Mouse (Mus musculus): ENCODE measurements around the gene Kif15. TPM values are rescaled to one million over a fixed set of nuclear protein-coding genes. Genes with fewer than 3 reads are reported as not detected.
A peak's percentile ranks its signal among the peaks of the same experiment; 100 is the strongest.

The Kif15 gene
- 10 to 100 TPM in 1 of 3 experiments, 1 to 10 TPM in 2; 5.3 to 43.6 (median 6.4) TPM for polyA plus RNA-seq (2017; shearing (Covaris generic))

DNA sequence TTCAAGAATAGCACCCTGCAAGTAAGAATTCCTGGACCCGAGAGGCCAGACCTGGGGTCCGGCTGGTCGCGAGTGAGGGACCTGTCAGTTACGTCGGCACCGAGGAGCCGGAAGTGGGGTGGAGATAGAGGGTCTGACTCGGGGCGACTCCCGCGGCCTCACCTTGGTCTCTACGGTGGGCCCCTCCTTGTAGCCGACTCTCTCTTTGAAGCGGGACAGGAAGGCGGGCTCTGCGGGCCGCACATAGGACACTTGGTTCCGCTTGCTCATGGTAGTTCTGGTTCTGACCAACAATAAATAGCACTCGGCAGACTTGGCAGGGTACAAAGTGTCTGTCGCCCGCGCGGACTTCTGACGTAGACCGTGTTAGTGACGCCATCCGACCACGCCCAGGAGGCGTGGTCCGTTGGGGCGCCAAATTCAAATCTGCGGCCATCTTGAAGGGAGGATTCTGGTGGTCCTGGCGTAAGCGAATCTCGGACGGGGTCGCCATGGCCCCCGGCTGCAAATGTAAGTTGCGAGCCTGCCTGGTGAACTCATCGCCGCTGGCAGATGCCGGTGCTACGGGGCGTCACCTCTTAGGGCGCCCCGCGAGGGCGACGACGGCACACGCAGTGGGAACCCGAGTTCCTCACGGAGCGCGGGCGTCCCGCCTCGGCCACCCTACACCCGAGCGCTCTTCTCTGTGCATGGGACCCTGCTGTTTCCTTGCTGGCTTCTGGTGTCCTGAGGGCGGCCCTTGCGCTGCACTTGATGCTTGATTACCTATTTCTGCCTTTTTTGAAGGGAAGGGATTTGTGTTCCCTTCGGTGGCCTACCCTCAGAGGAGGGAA lies at the start of gene Kif15, which contains the start of gene 1110059G10Rik:
Gene Kif15, plus strand, starts transcription at position 404 of the 833 bp plus-strand sequence.
Gene 1110059G10Rik, minus strand, starts transcription at position 358 of the 833 bp plus-strand sequence.
- ATAC-seq: peak; percentile 93

DNA sequence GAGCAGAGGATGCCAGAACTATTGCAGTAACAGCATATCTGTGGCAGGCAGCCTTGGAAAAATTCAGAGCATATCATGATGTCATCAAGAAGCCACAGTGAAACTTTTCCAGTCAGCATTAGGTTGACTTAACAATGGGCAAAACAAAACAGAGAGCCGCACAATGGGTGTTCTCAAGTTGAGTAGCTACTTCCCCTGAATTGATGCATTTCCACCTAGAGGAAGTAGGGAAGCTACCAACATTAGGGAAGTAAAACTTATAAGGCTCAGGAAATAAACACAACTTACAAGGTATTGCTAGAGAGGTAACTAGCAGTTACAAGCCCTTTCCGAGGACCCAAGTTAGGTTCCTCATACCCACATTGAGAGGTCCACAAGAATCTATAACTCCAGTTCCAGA lies 49.8 kb upstream of the Kif15 start:
- no peak for ATAC-seq

DNA sequence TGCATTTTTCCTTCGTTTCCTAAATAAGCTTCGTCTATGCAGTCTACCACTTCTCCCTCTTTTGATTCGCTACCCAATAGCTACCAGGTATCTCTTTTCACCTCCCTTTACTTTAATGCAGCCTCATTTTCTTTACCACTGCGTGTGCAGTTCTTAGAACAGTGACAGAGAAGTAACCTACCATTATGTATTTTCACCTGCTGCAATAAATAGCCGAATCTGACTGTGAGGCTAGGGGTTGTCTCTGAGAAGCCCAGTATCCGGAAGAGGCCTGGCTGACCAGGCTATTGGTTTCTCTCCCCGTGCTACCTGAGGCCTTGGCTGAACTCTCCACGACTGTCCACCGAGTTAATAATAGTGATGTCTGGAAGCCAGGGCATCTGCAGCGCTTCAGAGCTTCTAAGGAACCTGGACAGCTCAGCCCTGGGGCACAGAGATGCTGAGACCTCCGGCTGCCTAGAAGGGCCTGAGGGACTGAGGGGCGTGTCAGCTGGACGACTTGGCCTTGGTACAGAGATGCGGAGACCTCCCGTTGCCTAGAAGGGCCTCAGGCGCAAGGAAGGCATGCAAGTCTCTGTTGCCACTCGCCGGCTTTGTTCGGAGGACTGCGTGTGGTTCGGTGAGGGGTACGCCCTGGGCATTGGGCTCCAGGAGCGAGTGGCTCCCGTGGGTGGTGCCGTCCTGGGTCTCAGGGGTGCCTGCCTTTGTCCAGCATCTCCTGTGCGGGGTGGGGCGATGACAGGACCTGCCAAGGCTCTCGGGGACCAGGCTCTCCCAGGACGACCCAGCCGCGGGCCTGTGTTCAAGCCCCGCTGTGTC lies 47.9 kb upstream of the Kif15 start:
- no peak for ATAC-seq

DNA sequence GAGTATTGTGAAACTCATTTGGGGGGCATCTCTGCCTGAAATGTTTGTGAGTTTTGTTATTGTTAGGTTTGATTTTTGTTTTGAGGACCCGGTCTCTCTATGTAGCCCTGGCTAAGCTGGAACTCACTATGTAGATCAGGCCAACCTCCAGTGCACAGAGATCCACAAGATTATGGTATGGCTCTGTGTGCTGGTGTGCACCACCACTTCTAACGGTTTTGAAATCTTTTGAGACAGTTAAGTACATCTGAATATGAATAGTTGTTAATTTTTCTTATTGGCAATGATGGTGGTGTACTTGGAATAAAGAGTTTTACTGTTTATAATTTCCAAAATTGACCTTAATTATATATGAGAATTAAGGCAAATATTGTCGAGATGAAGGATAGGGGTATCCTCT lies 28.4 kb upstream of the Kif15 start:
- ATAC-seq: no peak

DNA sequence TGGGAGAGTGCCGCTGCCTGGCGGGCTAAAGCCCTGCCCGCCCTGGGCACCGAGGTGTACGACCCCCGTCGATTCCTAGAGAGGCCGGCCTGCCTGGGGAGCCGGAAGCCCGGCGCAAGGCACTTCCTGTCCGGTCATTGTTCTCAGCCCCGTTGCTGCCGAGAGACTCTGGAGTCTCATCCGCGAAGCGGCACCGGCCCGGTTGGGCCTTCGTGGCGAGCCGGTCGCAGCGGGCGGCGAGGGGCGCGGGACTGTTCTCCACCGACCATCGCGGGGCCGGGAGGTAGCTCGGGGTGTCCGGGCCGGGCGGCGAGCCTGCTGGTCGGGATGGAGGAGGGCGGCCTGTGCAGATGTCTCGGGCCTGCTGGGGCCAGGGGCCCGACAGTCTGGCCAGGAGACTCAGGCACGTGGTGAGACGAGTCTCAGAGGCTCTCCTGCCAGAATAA lies 27.9 kb upstream of the Kif15 start, which contains the start of gene Zfp105:
Gene Zfp105, plus strand, starts transcription at position 137 of the 446 bp plus-strand sequence.
- no peak for ATAC-seq

DNA sequence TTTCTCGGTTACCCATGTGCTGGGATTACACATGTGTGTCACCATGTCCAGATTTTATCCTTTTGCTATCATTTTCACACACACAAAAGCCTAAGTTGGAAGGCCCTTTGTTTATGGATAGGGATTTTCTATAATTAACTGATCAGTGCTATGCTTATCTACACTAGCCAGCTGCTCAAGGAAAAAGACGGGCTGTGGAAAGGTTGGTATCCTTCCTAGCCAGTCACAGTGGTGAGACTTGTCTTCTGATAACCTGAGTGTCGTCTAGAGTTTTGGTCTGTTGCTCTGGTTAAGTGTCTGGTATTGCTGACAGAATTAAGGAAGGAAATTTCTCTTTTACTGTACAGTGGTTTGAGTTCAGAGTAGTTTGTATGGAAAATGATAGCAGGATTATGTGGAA lies 21.9 kb upstream of the Kif15 start:
- ATAC-seq: no peak

DNA sequence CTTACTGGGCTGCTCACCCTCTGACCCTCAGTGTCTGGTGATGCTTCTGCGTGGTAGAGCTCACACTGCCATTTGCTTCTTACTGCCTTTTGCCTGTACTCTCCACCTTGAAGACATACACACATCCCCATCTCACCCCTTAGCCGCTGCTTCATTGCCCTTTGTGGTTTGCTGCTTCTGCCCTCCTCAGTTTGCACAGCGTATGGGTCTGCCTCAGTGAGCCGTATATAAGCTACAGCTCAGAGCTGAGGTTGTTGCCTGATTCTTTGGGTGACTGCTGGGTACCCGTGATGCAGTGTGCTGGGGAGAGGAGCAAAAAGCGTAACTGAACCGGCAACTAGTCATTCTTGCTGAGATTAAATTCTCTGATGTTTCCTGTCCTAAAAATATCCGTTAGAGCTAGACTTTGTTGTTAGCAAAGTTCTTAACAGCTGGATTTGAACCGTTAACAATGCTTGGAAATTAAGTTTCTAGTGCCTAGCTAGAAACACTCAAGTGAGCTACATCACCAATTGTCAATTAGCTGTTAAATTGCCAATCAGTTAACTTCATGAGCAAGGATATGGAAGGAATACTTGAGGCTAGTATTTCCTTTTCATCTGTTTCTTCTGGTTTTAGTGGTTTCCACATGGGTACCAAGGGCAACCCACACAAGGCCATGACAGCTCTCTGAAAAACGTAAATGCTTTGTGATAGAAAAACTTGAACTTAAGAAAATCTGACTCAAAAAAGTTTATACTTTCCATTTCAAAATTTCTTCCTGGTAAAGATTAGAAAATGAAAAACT lies 47.8 kb downstream of the Kif15 start:
- ATAC-seq: peak; percentile 65

DNA sequence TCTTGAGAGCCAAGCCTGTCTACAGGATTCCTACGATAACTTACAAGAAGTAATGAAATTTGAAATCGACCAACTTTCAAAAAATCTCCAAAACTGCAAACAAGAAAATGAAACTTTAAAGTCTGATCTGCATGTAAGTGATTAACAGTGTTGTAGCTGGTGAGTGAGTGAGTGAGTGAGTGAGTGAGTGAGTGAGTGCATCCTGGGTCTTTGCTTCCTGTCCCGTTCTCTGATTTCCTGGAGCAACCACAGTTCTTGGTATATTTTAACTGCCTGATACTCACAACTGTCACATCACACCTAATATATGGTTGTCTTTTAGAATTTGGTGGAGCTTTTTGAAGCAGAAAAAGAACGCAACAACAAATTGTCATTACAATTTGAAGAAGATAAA lies 48.3 kb downstream of the Kif15 start:
- peak; percentile 64 for ATAC-seq

DNA sequence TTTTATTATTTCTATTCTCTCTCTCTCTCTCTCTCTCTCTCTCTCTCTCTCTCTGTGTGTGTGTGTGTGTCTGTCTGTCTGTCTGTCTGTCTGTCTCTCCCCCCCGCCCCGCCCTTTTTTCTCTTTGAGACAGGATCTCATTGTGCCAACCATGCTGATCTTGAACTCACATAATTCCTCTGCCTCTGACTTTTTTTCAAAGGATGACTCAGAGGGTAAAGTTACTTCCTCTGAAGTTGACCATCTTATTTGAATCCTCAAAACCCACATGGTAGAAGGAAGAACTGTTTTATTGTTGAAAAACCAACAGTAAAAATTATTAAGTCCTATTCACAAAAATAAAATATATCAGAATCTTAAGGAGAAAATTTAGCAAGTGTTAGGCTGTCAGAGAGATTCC lies 53.9 kb downstream of the Kif15 start:
- ATAC-seq: no peak

DNA sequence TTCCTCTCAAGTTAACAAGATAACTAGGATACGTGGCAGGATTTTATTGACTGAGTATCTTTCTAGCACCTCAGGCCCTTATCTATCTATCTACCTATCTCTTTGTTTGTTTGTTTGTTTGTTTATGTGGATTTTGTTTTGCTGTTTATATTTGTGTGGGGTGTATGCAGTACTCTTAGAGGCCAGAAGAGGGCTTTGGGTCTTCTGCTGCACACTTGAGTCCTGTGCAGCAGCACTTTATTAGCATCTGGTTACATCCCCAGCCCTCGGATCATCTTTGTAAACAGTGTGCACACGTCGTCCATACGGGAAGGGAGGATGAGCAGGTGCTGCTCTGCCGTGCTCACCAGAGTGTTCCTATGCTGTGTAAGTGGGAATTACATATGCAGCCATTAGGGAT lies 55.2 kb downstream of the Kif15 start:
- no peak for ATAC-seq

DNA sequence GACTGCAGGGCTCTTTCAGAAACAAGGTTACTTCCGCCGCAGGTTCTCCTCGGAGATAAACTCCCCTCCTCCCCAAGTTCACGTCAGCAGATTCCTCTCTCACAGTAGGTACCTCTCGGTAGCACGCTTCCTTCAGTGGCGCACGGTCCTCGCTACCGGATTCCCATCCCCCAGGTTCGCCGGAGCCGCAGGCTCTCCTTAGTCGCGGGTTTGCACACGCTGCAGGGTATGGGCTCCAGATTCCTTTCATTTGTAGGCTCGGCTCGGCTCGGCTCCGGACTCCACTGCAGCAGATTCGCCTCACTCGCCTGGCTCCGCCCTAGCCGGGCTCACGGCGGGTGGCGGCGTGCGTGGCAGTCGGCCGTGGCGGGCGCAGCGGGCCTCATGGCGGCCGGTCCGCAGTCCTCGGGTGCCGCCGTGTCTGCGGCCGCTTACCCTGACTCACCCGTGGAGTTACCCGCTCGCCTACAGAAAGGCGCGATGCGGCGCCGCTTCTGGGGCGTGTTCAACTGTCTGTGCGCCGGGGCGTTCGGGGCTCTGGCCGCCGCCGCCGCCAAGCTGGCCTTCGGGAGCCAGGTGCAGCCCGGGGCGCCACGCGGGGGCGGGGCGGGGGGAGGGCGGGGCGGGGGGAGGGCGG lies 70.3 kb downstream of the Kif15 start, which contains the start of gene Tmem42:
Gene Tmem42, plus strand, starts transcription at position 332 of the 637 bp plus-strand sequence.
- ATAC-seq: peak; percentile 91

DNA sequence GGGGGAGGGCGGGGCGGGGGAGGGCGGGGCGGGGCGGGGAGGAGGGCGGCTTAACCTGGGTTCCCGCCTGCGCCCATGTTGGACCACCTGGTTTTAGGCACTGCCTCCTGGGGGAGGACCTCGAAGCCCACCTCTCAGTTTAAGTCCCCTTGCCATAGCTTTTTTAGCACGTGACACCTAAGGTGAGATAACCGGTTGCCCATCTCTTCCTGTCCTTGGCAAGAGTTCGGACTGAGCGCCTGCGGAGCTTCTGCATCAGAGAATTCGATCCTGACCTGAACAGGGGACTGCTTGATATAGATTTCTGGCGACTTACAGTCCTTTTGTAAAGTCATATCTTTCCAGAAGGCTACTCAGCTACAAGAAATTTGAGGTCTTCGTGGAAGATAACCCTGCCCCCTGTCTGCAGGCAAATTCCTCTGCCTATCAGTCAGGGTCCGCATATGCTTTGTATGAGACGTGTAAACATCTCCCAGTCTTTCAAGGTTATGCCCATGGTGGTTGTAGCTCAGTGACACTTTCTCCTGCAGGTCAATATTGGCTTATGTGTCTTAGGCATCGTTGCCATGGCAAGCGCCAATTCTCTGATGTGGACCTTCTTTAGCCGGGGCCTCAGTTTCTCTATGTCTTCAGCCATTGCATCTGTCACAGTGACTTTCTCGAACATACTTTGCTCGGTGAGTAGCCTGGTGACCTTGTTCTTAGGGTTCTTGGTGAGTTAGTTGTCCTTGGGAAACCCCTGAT lies 71.0 kb downstream of the Kif15 start:
- ATAC-seq: no peak

DNA sequence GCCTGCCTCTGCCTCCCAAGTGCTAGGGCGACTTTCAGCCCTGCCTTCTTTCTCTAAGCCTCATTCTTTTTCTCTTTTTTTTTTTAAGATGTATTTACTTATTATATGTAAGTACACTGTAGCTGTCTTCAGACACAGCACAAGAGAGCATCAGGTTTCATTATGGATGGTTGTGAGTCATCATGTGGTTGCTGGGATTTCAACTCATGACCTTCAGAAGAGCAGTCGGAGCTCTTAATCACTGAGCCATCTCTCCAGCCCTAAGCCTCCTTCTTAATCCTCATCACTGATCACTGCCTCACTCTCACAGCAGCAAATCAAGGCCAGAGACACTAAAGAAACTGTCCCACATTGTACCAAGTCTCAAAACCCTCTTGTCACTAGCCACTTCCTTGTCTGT lies 73.4 kb downstream of the Kif15 start:
- no peak for ATAC-seq

DNA sequence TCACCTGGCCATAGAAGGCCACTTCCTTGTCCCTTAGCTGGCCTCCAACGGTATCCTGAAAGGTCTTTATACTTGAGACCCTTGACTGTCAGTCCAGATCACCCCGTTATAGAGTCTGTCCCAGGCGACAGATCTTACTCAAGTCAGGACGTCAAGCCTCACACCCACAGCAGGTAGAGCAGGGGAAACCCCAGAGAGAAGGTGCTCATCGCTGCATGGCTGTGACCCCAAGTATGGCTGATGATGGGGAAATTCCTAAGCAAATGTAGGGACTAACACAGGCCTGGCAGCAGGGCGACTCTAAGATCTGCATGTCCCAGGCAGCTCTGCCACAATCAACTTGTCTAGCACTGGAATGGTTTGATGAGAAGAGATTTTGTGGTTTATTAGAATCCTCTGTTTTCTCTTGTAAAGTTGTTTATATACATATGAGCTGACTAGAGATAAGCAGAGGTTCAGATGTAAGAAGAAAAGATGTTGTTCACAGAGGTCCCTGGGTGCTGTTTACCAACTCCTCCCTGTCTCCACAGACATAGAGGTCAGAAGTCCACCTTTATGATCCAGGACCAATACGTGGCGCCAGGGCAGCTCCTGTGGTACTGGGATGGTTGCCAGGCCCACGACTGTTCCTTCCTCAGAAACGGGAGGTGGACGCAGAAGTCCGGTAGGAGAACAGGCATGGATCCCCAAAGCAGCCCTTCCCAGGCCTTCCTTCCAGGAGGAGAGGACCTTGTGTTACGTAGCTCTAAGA lies 80.8 kb downstream of the Kif15 start:
- ATAC-seq: peak; percentile 70

DNA sequence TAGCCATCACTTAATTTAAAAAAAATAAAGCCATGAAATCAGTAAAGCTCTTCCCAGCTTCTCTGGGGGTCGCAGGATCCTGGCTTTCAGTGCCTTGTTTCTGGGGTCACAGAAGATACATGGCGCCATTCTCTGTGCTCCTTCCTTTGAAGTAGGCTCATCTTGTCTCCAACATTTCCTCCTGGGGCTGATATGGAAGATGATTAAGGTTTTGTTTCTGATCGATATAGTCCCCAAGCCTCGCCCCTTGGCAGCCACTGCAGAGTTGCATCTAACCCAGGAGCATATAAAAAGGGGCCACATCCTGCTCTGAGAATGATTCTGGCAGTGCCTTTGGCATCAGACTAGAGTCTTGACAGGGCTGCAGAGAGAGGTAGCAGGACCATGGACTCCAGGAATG lies 83.6 kb downstream of the Kif15 start, which contains the start of gene Tgm4:
Gene Tgm4, plus strand, starts transcription at position 301 of the 400 bp plus-strand sequence.
- ATAC-seq: no peak

DNA sequence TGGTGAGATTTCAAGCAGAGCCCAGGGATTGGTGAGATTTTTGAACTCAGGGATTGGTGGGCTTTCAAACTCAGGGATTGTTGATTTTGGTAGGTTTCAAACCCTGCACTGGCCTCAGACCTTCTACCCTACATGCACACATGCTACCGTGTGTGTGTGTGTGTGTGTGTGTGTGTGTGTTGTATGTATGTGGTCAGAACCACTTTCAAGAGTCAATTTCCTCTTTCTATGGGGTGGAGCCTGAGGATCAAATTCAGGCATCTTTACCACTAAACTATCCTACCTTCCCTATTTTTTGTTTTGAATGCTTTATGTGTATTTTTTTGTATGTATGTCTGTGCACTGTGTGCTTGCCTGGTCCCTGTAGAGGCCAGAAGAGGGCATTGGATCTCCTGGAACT lies 96.8 kb downstream of the Kif15 start:
- no peak for ATAC-seq

DNA sequence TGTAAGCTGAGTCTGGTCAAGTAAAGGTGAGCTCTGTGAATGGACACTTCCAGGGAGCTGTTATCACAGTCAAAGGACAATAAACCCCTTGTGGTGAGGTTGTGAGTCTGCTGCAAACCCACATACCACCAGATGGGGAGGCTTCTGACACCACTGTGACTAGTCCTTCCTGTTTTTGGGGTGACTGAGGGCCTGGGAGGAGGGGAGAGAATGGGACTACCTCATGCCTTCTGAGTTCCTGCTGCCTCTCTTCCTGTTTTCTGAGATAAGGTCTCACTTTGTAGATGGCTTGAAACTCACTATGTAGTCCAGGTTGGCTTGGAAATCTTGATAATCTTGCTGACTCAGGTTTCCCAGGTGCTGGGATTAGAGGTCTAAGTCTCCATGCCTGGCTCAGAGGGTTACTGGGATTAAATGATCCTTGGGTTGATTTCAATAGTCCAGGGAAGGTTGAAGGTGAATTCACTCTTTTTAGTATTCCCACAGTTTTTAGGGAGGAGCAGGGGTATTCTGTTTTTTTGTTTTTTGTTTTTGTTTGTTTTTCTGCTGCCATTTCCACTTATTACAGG lies 108.0 kb downstream of the Kif15 start:
- ATAC-seq: peak; percentile 96

DNA sequence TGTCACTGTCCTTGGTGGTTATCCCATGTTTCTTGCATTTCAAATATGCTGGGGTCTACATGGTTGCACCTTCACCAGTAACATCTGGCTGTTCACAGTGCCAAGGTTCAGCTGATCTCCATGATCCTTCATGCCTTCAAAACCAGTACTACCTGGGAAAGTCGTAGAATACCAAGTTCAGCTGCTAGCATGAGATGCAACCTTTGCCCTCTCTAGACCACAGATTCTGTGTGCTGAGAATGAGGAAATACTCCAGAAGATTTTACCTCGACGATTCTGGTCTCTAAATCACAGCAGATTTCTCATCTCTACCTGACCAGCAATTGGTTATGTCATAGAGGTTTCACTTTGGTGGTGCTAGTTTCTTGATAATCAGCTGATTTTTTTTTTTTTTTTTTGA lies 109.3 kb downstream of the Kif15 start:
- no peak for ATAC-seq
